Mouse (Mus musculus) CD4-positive, CD25-positive, alpha-beta regulatory T cell, adult 2 months (primary cell): ENCODE data around the gene Icmt.

Experiments used
- DNase-seq: peaks from one replicate; pipeline ENCODE4 v3.0.0-alpha.2; 2012; ENCODE audit warnings: low read depth, low spot score

The Icmt gene

GRCm38 (mm10) chr4:152338419-152339292 lies 41.6 kb downstream of the Icmt start, which contains the start of gene Chd5:
Chd5 (plus strand) TSS chr4:152338651.
- DNase-seq = no peak

- DNase-seq = no peak
These were observed 42.3 kb downstream of the Icmt start for GRCm38 (mm10) chr4:152339293-152339790.

GRCm38 (mm10) chr4:152340584-152341284 lies 43.7 kb downstream of the Icmt start:
- DNase-seq = peak; percentile 42

- peak; percentile 41 for DNase-seq
These were observed 46.3 kb downstream of the Icmt start for GRCm38 (mm10) chr4:152343296-152343695.

GRCm38 (mm10) chr4:152344651-152345050 lies 47.6 kb downstream of the Icmt start:
- no peak for DNase-seq

GRCm38 (mm10) chr4:152345120-152345889 lies 48.3 kb downstream of the Icmt start:
- DNase-seq = no peak

- peak; percentile 29 for DNase-seq
These were observed 52.9 kb downstream of the Icmt start for GRCm38 (mm10) chr4:152349837-152350381.

GRCm38 (mm10) chr4:152350722-152351421 lies 53.8 kb downstream of the Icmt start:
- no peak for DNase-seq

GRCm38 (mm10) chr4:152351422-152352305 lies 54.6 kb downstream of the Icmt start:
- no peak for DNase-seq

- no peak for DNase-seq
These were observed 57.0 kb downstream of the Icmt start for GRCm38 (mm10) chr4:152353886-152354637.

- DNase-seq = no peak
These were observed 58.6 kb downstream of the Icmt start for GRCm38 (mm10) chr4:152355672-152356071.
